Mouse (Mus musculus) forebrain, embryonic 15.5 days (tissue): ENCODE results near the gene Astn2. TPM values are rescaled to one million over a fixed set of nuclear protein-coding genes. Genes with fewer than 3 reads are reported as not detected.

Experiments used
- ATAC-seq: fragments of 200-750 bp; cut with Nextera tagmentation; replicated peaks from 2 replicates; pipeline ENCODE4 v1.8.0; 2017; ENCODE audit warnings: mild to moderate bottlenecking, moderate TSS enrichment, moderate library complexity
- H3K27ac ChIP-seq: fragments of 300-500 bp; sonication (generic); replicated peaks from 2 replicates; pipeline ENCODE4 v1.5.1; 2015; ENCODE audit warnings: mild to moderate bottlenecking, inconsistent platforms
- H3K27me3 ChIP-seq: fragments of 300-500 bp; sonication (generic); 2 replicates; pipeline ENCODE4 v1.6.1; 2015; ENCODE audit warnings: inconsistent platforms
- H3K36me3 ChIP-seq: fragments of 300-500 bp; sonication (generic); 2 replicates; pipeline ENCODE4 v1.6.1; 2015; ENCODE audit warnings: mild to moderate bottlenecking, inconsistent platforms
- H3K4me1 ChIP-seq: fragments of 300-500 bp; sonication (generic); 2 replicates; pipeline ENCODE4 v1.6.1; 2015; ENCODE audit warnings: inconsistent platforms
- H3K4me2 ChIP-seq: fragments of 300-500 bp; sonication (generic); replicated peaks from 2 replicates; pipeline ENCODE4 v1.6.1; 2015; ENCODE audit warnings: mild to moderate bottlenecking, inconsistent platforms
- H3K4me3 ChIP-seq: fragments of 300-500 bp; sonication (generic); 2 replicates; pipeline ENCODE4 v1.5.1; 2015; ENCODE audit warnings: mild to moderate bottlenecking, inconsistent platforms
- H3K9ac ChIP-seq: fragments of 300-500 bp; sonication (generic); replicated peaks from 2 replicates; pipeline ENCODE4 v1.6.1; 2015; ENCODE audit warnings: mild to moderate bottlenecking, inconsistent platforms
- H3K9me3 ChIP-seq: fragments of 300-500 bp; sonication (generic); 2 replicates; pipeline ENCODE4 v1.6.1; 2016; ENCODE audit warnings: inconsistent platforms
- WGBS: fragments of 180-500 bp; shearing (Covaris S2); methylation state at CpG from one replicate; pipeline ENCODE4 v1.1.7; 2015; ENCODE audit warnings: mixed read lengths; 5-methylcytosine and 5-hydroxymethylcytosine counted together
- polyA plus RNA-seq: library from polyadenylated mRNA; unstranded; fragments of >200 nt; fragmentation: Nextera tagmentation; extraction: Ambion mirVana; gene quantifications from 2 replicates; pipeline ENCODE4 v1.2.1, GENCODE M21; 2015

Astn2 gene
- polyA plus RNA-seq, 1 experiment from 2014 or later = 1.4 TPM

DNA sequence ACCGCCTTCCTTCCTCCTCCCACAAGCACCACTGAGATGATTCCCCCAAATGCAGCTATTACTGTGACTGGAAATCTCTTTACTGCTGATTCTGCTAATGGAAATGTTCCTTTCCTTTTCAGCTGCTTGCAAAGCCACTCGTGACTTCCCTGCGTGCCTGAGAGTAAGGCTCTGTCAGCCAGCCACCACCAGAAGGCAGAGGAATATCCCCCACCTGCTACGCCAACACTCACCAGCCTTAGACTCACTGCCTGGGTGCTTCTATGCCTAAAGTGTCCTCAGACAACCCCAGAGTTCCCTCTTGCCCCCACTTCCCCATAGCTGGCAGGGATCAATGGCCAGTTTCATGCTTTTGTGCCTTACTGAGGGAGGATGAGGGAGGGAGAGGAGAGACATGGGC is 11.1 kb downstream of the Astn2 start:
- no peak for ATAC-seq
- no peak overlapping the region for H3K4me3 ChIP-seq
- H3K9me3 ChIP-seq = no peaks in the 10 kb centered on the region
- no peak overlapping the region for H3K9ac ChIP-seq
- no peaks in the 10 kb centered on the region for H3K27me3 ChIP-seq
- 75% methylated on average over 4 of the region's 4 CpGs for WGBS
- no peaks in the 10 kb centered on the region for H3K36me3 ChIP-seq
- no peak overlapping the region for H3K27ac ChIP-seq
- no peaks in the 10 kb centered on the region for H3K4me1 ChIP-seq
- no peak overlapping the region for H3K4me2 ChIP-seq

GRCm38 (mm10) chr4:66390480-66390879 is 13.9 kb downstream of the Astn2 start:
- H3K9me3 ChIP-seq = no peaks in the 10 kb centered on the region
- ATAC-seq = no peak
- H3K4me3 ChIP-seq = no peak overlapping the region
- H3K36me3 ChIP-seq = no peaks in the 10 kb centered on the region
- H3K4me2 ChIP-seq = no peak overlapping the region
- H3K27me3 ChIP-seq = no peaks in the 10 kb centered on the region
- no peaks in the 10 kb centered on the region for H3K4me1 ChIP-seq
- WGBS = 11% methylated on average over 4 of the region's 4 CpGs
- no peak overlapping the region for H3K9ac ChIP-seq
- no peak overlapping the region for H3K27ac ChIP-seq

- H3K36me3 ChIP-seq = no peaks in the 10 kb centered on the region
- no peak overlapping the region for H3K4me2 ChIP-seq
- H3K27me3 ChIP-seq = no peaks in the 10 kb centered on the region
- H3K4me1 ChIP-seq = no peaks in the 10 kb centered on the region
- no peak for ATAC-seq
- 9% methylated on average over 2 of the region's 2 CpGs for WGBS
- no peak overlapping the region for H3K27ac ChIP-seq
- H3K4me3 ChIP-seq = no peak overlapping the region
- no peaks in the 10 kb centered on the region for H3K9me3 ChIP-seq
- no peak overlapping the region for H3K9ac ChIP-seq
Measured at GRCm38 (mm10) chr4:66378586-66378985, 25.8 kb downstream of the Astn2 start.

GRCm38 (mm10) chr4:66370557-66371071 is 33.8 kb downstream of the Astn2 start:
- ATAC-seq = peak; percentile 90
- Histone ChIP-seq H3K36me3 (no peaks in the 10 kb centered on the region), H3K9me3 (no peaks in the 10 kb centered on the region), H3K27me3 (no peaks in the 10 kb centered on the region), H3K4me2 (no peak overlapping the region), H3K27ac (0 out of 2 replicates have a peak overlapping the region, but pooled peaks have one; percentile 37), H3K4me3 (no peak overlapping the region), H3K4me1 (peaks cover 14% of the 10 kb centered on the region), H3K9ac (no peak overlapping the region)
- WGBS = 39% methylated on average over 3 of the region's 3 CpGs

DNA sequence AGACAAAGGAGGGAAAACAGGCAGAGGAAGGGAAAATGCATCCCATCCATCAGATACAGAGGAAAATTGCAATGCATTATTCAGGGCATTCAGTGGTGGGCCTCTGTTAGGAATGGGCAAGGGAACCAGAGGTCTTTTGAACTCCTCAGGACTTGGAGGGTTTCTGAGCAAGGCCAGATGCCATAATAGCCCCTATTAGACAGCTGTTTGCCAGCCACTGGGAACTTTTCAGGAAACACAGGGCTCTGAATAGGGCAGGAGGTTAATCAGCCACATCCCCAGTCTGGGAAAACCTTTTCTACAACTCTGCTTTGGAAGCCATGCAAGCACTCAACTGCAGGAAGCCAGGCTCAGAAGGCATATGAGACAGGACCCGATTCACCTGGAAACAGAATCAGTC is 38.9 kb downstream of the Astn2 start:
- Histone ChIP-seq H3K9me3 (no peaks in the 10 kb centered on the region), H3K4me1 (peaks cover 8% of the 10 kb centered on the region), H3K4me2 (no peak overlapping the region), H3K27me3 (no peaks in the 10 kb centered on the region), H3K9ac (no peak overlapping the region), H3K27ac (no peak overlapping the region), H3K4me3 (no peak overlapping the region), H3K36me3 (no peaks in the 10 kb centered on the region)
- no peak for ATAC-seq
- WGBS = 70% methylated on average over 1 of the region's 1 CpGs

- Histone ChIP-seq H3K9ac (no peak overlapping the region), H3K4me1 (no peaks in the 10 kb centered on the region), H3K27ac (no peak overlapping the region), H3K36me3 (no peaks in the 10 kb centered on the region), H3K9me3 (no peaks in the 10 kb centered on the region), H3K4me3 (no peak overlapping the region), H3K27me3 (no peaks in the 10 kb centered on the region), H3K4me2 (no peak overlapping the region)
- 72% methylated on average over 2 of the region's 2 CpGs for WGBS
- no peak for ATAC-seq
Measured at GRCm38 (mm10) chr4:66344632-66345031, 59.8 kb downstream of the Astn2 start.

- no peak overlapping the region for H3K4me3 ChIP-seq
- H3K9ac ChIP-seq = no peak overlapping the region
- no peaks in the 10 kb centered on the region for H3K27me3 ChIP-seq
- no peaks in the 10 kb centered on the region for H3K4me1 ChIP-seq
- no peaks in the 10 kb centered on the region for H3K36me3 ChIP-seq
- 80% methylated on average over 3 of the region's 3 CpGs for WGBS
- H3K4me2 ChIP-seq = no peak overlapping the region
- H3K9me3 ChIP-seq = no peaks in the 10 kb centered on the region
- no peak overlapping the region for H3K27ac ChIP-seq
- no peak for ATAC-seq
Measured at GRCm38 (mm10) chr4:66337443-66337842, 67.0 kb downstream of the Astn2 start.

DNA sequence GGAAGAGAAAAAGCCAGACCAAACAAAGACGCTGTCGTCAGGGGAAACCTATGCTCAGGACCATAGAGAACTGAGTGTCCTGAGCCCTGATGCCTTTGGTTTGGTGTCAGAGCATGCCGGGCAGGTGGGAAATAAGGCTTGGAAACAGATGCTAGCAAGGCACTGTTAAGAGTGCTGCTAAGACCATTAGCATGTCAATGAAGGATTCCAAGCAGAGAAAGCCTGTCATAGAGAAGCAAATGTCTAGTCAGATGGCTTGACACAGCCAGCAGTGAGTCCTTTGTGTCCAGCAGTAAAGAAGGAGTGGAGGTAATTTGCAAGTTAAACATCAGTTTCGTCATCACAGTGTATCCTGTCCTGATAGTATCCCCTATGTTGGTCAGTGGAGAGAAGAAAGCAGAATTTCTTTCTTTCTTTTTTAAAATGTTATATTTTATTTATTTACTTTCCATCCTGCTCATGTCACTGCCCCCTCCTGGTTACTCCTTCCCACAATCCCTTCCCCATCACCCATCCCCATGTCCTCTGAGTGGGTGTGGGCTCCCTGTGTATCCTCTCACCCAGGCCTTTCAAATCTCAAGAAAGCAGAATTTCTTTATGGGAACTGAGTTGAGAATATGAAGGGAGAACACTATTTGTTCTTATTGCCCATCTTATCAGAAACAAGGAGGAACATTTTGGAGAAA is 73.7 kb downstream of the Astn2 start:
- no peaks in the 10 kb centered on the region for H3K36me3 ChIP-seq
- no peak overlapping the region for H3K4me3 ChIP-seq
- H3K9me3 ChIP-seq = no peaks in the 10 kb centered on the region
- WGBS = 6% methylated on average over 4 of the region's 4 CpGs
- H3K27me3 ChIP-seq = no peaks in the 10 kb centered on the region
- peaks cover 6% of the 10 kb centered on the region for H3K4me1 ChIP-seq
- no peak overlapping the region for H3K27ac ChIP-seq
- H3K4me2 ChIP-seq = no peak overlapping the region
- H3K9ac ChIP-seq = no peak overlapping the region
- ATAC-seq = peak; percentile 83

DNA sequence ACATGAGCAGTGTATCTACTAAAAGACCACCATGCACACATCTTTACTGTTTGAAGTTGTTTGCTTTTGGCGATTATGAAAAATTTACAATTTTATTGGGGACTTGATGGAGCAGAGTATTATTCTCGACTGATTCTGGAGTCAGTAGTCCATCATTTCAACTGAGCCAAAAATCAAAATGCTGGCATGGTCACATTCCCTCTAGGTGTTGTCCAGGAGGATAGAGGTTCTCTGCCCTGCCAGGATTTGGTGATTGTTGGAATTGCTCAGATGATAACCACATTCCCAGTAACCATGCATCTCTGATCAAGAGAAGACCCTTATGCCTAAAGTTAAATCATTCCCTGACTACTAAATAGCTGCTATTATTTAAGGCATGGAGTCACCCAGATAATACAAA is 83.4 kb downstream of the Astn2 start:
- 92% methylated on average over 2 of the region's 2 CpGs for WGBS
- H3K27ac ChIP-seq = no peak overlapping the region

DNA sequence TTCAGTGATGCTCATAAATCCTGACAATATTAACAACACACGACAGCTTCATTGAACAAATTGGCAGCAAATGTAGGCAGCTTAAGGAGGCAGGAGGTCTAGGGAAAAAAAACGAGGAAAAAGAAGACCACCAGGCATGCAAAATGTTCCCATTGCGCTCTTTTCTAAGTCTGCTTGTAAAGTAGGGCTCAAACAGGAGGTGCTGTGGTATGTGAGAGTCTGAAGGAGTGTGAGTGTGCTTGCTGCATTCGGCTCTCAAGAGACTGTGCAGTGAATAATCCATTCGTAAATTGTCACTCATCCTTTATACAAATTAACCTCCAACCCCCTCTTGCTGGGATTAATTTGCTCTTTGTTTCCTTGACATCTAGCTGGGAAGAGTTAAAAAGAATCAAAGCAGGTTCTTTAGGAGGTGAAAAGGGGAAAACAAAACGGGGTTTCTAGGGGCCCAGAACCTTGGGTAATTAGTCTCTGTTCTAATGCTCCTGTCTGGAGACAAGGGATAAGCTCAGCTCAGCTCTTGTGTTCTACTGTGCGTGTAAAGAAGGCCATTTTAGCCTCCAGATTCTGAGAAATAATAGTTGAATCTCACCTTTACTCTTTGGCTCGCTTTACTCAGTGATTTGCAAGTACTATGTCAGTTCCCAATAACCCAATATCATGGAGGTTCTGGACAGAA is 89.5 kb downstream of the Astn2 start:
- no peak overlapping the region for H3K9ac ChIP-seq
- H3K4me1 ChIP-seq = peaks cover 10% of the 10 kb centered on the region
- 3% methylated on average over 8 of the region's 8 CpGs for WGBS
- H3K4me2 ChIP-seq = no peak overlapping the region
- H3K4me3 ChIP-seq = no peak overlapping the region
- H3K27me3 ChIP-seq = no peaks in the 10 kb centered on the region
- no peaks in the 10 kb centered on the region for H3K36me3 ChIP-seq
- H3K27ac ChIP-seq = no peak overlapping the region
- ATAC-seq = peak; percentile 77
- no peaks in the 10 kb centered on the region for H3K9me3 ChIP-seq

More for the DNA sequence above, 83.4 kb downstream of the Astn2 start:
- ATAC-seq = no peak
- no peaks in the 10 kb centered on the region for H3K27me3 ChIP-seq
- no peak overlapping the region for H3K4me3 ChIP-seq
- H3K9ac ChIP-seq = no peak overlapping the region
- no peaks in the 10 kb centered on the region for H3K36me3 ChIP-seq
- no peak overlapping the region for H3K4me2 ChIP-seq
- H3K4me1 ChIP-seq = 0 out of 2 replicates have a peak, but pooled peaks cover 2% of the 10 kb centered on the region
- H3K9me3 ChIP-seq = no peaks in the 10 kb centered on the region

DNA sequence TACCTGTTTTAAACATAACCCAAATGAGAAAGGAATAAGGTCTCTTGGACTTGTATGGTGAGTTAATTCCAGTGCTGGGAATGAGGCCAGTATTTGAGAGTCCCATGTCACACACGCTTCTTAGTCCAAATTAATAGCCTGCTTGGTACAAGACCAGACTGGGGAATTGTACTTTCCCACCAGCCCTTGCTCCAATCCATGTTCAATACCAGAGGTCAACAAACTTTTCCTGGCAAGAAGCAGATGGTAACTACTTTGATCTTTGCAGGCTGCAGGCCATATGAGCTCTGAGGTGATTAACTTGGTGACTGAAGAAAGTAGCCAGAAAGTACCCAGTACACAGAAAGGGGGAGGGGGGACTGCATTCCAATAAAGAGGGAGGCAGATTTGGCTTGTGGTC is 91.7 kb downstream of the Astn2 start:
- no peaks in the 10 kb centered on the region for H3K27me3 ChIP-seq
- H3K4me2 ChIP-seq = no peak overlapping the region
- no peak overlapping the region for H3K27ac ChIP-seq
- ATAC-seq = 0 out of 2 replicates have a peak, but pooled peaks have one; percentile 21
- H3K9me3 ChIP-seq = no peaks in the 10 kb centered on the region
- H3K4me3 ChIP-seq = no peak overlapping the region
- H3K4me1 ChIP-seq = peaks cover 10% of the 10 kb centered on the region
- WGBS = 49% methylated on average over 1 of the region's 1 CpGs
- no peak overlapping the region for H3K9ac ChIP-seq
- no peaks in the 10 kb centered on the region for H3K36me3 ChIP-seq

DNA sequence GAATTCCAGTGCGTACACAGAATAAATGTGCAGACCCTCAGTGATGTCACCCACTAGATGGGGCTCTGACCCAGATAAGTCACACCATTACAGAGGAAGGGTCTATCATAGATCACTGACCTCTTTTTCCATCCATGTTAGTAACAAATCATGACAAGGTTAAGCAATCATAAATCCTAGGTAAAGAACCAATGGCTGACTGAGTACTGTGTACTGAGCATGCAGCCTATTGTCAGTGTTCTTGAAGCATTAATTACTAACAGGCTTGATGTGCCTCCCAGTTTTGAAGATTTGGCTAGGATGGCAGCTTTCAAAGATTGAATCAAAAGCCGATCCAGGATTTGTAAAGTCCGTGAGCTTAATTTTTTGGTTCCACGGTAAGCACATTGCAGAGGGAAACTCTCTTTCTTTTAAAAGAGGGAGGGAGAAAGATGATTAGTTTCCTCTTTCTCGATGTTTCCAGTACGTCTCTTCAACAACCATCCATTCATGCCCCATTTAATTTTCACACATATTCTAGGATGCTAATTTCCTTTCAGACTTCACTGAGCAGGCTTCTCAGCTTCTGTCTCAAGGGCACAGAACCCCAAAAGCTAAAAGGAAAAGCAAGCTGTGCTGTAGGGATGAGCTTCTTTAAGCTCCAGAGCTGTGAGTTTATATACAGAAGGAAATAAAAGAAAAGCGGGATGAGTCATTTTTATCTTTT is 93.9 kb downstream of the Astn2 start:
- H3K27ac ChIP-seq = no peak overlapping the region
- no peaks in the 10 kb centered on the region for H3K9me3 ChIP-seq
- ATAC-seq = 0 out of 2 replicates have a peak, but pooled peaks have one; percentile 31
- H3K4me3 ChIP-seq = no peak overlapping the region
- H3K27me3 ChIP-seq = no peaks in the 10 kb centered on the region
- H3K9ac ChIP-seq = no peak overlapping the region
- H3K4me1 ChIP-seq = peaks cover 12% of the 10 kb centered on the region
- 54% methylated on average over 7 of the region's 7 CpGs for WGBS
- no peaks in the 10 kb centered on the region for H3K36me3 ChIP-seq
- no peak overlapping the region for H3K4me2 ChIP-seq
